Mouse (Mus musculus) limb, embryonic 12.5 days (tissue): Measurements from ENCODE around the gene Nudt5. TPM values are rescaled to one million over a fixed set of nuclear protein-coding genes. Genes with fewer than 3 reads are reported as not detected.

Experiments used
- polyA plus RNA-seq: library from polyadenylated mRNA; unstranded; fragments of >200 nt; fragmentation: Nextera tagmentation; extraction: Ambion mirVana; gene quantifications from 2 replicates; pipeline ENCODE4 v1.2.1, GENCODE M21; 2016

Gene Nudt5
- polyA plus RNA-seq, 1 experiment from 2014 or later = 93.2 TPM

Other genes starting within 250 kb of the Nudt5 start
- gene Camk1d, start 130.5 kb upstream of the Nudt5 start, polyA plus RNA-seq = 1.1 TPM in 2 replicates
- 366 and 371 TPM in 2 replicates for gene Cdc123, start 145 bp downstream of the Nudt5 start, polyA plus RNA-seq
- 1.8 and 3.7 TPM in 2 replicates for gene Gm13199, start 17.9 kb downstream of the Nudt5 start, polyA plus RNA-seq
- gene Sec61a2, start 50.4 kb downstream of the Nudt5 start, polyA plus RNA-seq = 97.0 and 104 TPM in 2 replicates
- 5.8 and 8.5 TPM in 2 replicates for gene Dhtkd1, start 97.8 kb downstream of the Nudt5 start, polyA plus RNA-seq
- gene Upf2, start 106.5 kb downstream of the Nudt5 start, polyA plus RNA-seq = 14.5 and 15.3 TPM in 2 replicates